Mouse (Mus musculus) adrenal gland (tissue): Measurements from ENCODE around the gene Gzmc.
"Not testable (repeated sequence)": the region's sequence is repeated elsewhere in the genome, so short reads cannot be mapped to it uniquely, and the experiment has no call there.

Experiments used
- intact Hi-C: fragments of 180-260 bp; cut with DNase I; formaldehyde crosslinking; loops from one replicate; pipeline ENCODE4 v1.15.1; 2025
- long read RNA-seq, 2 experiments: library from polyadenylated mRNA; unstranded; transcript quantifications; one replicate each; pipeline ENCODE4 v2.0.0; 2020; ENCODE audit warnings: borderline replicate concordance in 1 of 2; ENCODE audit not compliant: insufficient replicate concordance in 1 of 2

Gene Gzmc
- long read RNA-seq, experiment 1 = 0 reads
- long read RNA-seq, experiment 2 = 0 reads

DNA sequence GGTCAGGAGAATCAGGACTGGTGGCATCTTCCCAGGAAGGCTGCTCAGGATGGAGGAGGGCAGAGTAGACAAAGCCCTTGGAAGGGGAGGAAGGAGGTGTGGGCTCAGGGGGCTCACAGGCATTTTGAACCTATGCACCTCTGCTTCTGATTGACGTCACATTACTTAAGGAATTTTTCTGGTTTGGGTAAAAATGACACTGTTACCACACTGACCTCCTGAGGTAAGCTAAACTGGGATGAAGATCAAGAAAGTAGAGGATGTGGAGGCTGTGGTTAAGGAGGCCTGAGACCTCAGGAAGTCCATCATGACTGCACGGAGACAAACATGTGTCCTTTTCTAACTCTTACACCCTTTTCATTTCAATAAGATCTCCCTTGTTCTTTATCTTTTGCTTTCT, at the start of gene Gzmc:
Gene Gzmc, minus strand, starts transcription at position 101 of the 400 bp plus-strand sequence.
- intact Hi-C loops = no loop called here

DNA sequence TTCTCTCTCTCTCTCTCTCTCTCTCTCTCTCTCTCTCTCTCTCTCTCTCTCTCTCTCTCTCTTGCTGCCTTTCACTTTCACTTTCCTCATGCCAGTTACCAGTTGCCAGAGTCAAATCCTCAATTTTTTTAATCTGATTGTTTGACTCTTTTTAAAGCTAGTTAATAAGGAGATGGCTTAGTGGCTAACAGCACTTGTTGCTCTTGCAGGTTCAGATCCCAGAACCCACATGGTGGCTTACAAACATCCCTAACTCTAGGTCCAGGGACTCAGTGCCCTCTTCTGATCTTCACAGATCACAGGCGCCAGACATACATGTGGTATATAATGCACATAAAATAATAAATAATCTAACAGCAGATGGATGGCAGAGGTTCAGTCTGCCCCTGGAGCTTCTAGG, 49.4 kb upstream of the Gzmc start:
- intact Hi-C loops = no loop called here

DNA sequence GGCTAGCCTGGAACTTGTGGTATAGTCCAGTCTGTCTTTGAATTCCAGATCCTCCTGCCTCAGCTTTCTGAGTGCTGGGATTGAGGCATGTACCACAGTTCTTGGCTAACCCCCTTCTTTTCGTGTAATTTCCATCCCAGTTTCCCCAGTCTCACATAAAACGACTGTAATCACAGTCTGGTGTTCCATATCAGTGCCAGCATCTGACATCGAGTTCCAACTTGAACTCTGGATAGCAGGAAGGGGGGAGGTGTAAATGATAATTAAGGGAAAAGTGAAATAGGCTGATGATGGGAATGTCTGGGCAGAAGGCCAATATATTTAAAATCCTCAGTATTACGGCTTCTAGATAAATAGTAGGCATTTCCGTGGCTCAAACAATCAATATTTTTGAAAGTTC, 46.6 kb upstream of the Gzmc start:
- intact Hi-C loops = no loop called here

DNA sequence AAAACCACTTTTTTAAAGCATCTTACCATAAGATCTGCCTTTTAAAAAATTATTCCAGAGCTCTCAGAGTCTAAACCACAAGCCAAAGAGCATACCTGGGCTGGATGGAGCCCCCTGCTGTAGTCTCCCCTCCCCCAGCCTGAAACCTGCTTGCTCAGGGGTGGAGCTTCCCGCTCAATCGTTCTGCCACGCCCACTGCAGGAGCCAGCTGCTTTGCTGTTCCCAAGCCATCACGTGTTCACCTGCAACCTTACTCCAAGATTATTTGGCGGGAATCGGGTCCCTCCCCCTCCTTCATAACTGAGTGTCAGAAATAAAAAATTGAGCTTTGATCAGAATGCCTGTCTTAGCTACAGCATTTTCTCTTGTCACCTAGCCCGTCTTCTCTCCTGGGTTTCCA, 44.2 kb upstream of the Gzmc start:
- intact Hi-C loops = not testable (repeated sequence)

DNA sequence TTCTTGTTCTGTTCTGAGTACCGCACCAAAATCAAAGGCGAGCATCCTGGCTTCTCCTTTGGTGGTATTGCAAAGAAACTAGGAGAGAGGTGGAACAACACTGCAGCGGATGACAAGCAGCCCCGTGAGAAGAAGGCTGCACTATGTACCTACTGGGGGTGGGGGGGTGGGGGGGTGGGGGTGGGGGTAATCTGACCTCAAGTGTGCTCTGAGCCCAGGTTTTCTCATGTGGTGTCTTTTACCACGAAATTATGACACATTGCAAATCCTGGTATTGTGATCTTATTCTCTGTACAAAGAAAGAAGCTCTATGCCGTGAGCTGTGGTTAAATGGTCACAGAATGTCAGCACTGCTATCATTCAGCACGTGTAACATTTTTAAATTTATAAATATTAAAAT, 41.6 kb upstream of the Gzmc start:
- intact Hi-C loops = not testable (repeated sequence)

DNA sequence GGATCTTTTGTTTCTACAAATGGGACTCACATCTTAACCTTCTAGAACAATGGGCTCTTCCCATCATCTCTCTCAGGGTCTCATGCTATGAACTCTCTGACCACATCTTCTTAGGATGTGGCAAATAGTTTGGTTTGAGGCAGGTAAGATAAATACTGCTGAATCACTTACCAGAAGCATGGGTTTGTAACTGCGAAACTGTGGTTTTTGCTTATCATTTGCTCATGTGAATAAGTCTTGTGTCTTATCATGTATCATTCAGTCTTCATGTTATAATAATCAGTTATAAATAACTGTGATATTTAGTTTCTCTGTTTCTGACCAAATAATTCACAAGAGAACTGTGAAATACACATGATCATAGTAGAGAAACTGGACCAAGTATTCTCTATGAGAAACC, 31.7 kb upstream of the Gzmc start:
- intact Hi-C loops = no loop called here

DNA sequence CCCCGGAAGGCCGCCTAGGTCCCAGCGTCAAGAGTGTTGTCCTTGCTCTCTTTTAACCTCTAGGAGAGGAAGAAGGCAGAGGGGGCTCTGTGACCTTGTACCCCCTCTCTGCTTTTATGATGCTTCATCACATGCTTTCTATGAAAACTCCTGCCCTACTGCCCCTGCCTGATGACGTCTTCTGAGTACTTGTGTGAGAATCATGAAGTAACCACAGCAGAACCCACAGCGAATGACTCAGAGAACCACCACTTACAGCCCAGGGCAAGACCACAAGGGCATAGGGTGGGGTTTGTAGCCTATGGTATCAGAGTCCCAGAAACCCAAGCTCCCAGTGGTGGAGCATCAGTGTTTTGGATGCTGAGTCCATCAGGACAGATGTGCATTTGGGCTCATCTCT, 27.7 kb upstream of the Gzmc start, which contains the start of gene Gzmb:
Gene Gzmb, minus strand, starts transcription at position 108 of the 400 bp plus-strand sequence.
- intact Hi-C loops = no loop called here

DNA sequence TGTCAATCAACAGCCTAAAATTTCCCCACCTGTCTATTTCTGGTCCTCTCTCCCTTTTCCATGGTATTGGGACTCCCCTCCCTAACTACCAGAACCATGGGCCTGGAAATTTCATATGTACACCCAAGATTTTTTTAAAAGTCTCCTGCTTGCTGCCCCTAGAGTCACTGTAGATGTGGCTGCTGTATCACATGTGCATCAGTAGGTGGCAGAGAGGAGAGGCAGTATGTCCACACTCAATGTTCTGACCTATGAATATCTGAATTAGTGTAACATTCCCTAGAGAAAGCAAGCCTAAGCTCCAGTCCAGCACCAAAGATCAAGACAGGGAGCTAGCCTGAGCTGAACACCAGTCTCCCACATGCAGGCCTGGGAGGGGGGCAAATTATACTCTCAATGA, 6.0 kb upstream of the Gzmc start:
- intact Hi-C loops = no loop called here

DNA sequence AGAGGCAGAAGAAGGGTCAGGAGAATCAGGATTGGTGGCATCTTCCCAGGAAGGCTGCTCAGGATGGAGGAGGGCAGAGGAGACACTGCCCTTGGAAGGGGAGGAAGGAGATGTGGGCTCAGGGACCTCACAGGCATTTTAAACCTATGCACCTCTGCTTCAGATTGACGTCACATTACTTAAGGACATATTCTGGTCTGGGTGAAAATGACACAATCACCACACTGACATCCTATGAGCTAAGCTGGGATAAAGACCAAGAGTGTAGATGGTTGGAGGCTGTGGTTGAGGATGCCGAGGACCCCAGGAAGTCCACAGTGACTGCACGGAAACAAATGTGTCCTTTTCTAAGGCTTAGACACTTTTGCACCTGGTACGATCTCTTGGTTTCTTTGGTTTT, 23.1 kb downstream of the Gzmc start, which contains the start of gene Gzmf:
Gene Gzmf, minus strand, starts transcription at position 101 of the 400 bp plus-strand sequence.
- intact Hi-C loops = no loop called here

DNA sequence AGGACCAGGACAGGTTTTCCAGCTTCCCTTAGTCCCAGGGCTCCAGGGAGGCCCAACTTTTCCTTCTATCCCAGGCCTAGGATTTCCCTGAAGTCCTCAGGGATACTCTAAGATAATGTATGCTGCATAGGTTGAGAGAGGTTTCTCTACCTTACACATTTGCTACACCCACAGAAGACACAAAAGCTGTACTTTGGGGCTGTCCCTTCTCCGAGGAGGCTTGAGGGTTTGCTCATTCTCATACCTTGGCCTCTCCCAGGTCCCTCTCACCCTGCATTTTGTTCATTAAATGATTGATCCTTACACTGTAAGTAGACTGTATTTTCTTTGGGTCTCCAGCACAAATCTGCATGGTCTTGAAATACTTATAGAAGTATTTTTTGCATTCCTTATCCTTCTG, 28.8 kb downstream of the Gzmc start:
- intact Hi-C loops = loop anchor here (10.0 kb wide), 1 partner anchor 189 kb away; no protein-coding TSS in a partner anchor

DNA sequence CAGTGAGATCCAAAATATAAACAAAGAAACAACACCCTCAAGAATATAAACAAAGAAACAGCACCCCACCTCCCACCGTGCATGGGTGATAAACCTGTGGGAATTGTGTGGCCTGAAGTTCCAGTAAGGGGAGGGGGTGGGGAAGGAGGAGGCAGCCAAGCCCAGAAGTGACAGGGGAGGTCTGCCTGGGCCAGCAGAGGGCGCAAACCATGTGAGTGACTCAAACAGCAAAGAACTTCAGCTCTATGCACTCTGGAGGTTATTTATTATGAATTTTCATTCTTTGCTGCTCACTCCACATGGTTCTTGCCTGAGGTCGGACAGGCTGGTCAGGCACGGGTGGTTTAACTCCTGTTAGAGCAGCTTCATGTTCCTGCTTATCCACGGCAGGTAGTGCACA, 29.4 kb downstream of the Gzmc start:
- intact Hi-C loops = loop anchor here (10.0 kb wide), 1 partner anchor 190 kb away; no protein-coding TSS in a partner anchor

DNA sequence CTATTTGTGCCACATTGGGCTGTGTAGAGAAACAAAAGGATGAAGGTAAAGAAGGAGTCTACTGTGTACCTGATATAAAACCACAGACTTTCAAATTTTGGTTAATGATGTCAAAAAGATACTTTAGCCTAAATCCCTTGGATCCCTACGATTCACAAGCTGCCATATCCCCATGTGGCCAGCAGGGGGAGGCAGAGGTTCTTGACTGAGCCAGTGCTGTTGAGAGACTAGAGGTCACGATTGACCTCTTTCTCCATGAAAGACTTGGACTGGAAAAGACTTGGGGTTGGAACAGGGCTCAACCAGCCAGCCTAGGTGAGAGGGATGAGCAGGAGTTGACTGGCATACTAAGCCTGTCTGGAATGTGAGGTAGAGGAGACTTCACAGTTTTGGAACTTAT, 30.5 kb downstream of the Gzmc start:
- intact Hi-C loops = loop anchor here (5.0 to 10.0 kb wide), 2 partner anchors 98 to 191 kb away; no protein-coding TSS in a partner anchor

DNA sequence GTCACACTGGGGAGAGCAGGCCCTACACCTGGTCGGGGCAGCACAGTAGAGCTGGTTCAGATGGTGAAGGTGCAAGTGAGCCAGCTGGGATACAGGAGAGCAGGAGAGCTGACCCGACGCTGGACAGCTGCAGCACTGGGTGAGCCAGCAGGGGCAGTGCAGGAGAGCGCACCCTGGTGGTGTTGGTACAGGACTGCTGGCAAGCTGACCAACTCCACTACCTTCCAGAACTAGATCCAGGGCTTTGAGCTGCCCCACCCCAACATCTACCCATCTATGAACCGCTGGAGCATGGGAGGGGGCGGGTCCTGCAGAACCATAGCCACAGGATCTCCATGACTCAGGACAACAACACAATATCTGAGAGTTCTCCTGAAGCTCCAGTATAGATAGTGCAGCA, 47.5 kb downstream of the Gzmc start:
- intact Hi-C loops = no loop called here

DNA sequence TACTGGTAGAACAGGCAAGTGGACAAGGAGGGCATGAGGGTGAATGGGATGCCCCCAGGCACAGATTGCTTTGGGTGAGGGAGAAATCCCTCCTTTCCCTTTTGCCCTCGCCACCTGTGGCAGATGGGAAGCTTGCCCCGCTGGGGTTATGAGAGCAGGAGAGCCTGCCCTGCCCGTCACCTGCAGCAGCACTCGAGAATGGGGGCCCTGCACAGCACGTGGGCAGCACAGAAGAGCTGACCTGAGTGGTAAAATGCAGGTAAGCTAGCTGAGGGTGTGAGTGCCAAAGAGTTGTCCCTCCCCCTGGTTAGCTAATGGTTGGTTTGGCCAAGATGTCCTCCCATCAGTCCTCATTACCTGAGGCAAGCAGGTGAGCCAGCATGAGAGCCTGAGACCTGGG, 47.9 kb downstream of the Gzmc start:
- intact Hi-C loops = no loop called here
